Mouse (Mus musculus): ENCODE results near the gene Spin1.
"Not testable (repeated sequence)": the region's sequence is repeated elsewhere in the genome, so short reads cannot be mapped to it uniquely, and the experiment has no call there.

Gene Spin1

DNA sequence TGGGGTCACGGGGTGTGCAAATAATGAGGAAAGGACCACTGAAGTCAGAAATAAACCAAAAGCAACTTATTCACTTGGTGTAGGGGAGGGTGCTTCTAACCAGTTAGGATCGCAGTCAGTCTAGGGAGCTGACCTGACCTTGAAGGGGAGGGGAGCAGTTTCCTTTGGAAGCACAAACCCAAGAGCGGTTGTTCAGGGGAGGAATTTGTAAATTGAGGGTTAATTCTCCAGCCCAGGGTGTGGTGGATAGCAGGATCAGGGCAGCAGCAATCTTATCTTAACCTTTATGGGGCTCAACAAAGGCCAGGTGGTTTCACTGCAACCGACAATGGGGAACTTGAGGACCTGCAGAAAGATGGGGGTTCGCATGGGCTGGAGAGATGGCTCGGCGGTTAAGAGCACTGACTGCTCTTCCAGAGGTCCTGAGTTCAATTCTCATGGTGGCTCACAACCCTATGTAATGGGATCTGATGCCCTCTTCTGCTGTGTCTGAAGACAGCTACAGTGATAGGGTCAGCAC is 5.4 kb upstream of the Spin1 start:
- no peak for DNase-seq (ENCODE audit: low spot score)

DNA sequence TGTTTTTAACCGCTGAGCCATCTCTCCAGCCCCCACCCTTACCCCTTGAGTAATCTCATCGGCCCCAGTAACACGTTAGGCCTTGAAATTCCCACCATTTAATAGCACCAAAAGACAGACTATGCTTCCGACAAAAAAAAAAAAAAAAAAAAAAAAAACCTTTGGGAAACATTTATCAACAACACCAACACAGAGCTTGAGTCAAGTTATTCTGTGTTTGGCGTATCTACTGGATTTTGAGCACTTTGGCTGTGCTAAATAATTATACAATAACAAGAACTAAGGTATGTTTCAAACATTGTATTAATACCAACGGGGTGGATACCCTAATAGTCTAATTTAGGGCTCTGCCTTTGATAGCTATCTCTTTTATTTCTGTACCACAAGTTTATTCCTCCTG is 4.0 kb upstream of the Spin1 start:
- no peak for DNase-seq (ENCODE audit: low spot score)

DNA sequence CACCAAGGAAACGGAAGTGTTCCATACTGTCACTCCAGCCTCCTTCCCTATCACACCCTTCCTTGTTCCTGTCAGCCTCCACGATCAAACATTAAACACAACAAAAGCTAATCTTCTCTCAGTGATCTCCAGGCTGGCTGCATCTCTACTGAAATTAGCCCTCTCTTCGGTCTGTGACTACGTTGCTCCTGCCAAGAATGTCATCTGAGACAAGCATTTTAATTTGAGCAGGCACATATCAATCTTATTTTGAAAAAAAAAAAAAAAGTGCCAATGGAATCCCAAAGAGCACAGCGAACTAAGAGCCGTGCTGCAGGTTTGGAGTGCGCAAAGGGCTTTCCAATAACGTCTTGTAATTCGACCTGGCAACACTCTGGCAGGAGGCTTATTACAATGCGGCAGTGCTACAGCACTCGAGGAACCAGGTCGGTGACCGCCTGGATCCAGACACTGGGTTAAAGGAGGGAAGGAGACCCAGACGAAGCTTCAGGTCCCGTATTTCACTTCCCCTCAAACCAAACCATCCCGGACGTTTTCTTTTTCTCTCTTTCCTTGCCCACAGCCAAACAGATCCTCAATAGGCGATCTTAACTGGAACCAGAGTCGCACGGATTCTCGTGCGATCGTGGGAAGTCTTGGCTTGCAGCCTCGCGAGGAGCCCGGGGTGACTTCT is 984 bp upstream of the Spin1 start:
- DNase-seq (ENCODE audit: low spot score), result peak; percentile 67

DNA sequence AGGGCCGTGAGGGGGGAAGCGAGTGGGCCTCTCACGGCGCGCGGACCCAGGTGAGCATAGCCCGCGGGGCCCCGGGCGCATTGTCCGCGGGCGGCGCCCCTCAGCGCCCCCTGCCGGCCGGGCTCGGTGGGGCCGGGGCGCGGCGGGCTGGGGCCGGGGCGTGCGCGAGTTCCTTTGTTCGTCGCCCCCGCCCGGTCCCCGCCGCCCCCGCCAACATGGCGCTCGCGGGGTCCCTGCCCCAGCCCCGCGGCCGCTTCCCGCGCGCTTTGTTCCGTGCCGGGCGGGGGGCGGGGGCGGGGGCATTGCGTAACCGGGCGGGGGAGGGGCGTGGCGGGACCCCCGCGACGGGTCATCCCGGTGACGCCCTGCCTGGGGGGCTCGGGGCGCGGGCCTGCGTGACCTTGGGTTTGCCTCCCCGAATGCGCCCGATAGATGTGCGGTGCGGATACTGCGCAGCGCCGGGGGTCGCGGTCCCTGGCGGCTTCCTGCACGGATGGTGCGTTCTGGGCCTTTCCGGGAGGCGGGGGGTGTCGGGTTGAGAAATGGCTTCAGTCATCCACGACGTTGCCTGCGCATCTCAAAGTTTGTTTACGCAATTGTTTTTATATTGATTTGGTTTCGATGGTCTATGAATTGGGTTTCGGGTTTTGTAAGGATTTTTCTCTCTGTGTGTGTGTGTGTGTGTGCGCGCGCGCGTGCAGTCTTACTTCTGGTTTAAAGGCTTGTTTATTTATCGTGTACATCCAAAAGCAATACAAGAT is 516 bp downstream of the Spin1 start:
- DNase-seq (ENCODE audit: low spot score), result peak; percentile 73

DNA sequence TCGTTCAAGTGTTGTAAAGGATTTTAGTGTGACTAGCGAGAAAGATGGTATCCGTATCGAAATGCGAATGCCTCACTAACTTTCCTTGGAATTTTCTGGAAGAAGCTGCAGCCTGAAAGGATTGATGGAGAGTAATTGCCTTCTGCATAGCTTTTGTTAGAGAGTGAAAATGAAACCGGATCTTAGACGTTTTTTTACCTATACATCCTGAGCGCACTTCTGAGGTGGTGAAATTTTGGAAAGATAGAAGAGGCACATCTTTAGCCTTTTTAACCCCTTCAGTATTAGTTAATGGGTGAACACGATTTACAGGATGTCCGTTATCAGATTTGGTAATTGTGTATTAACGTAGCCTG is 1.1 kb downstream of the Spin1 start:
- peak; percentile 60 for DNase-seq (ENCODE audit: low spot score)

GRCm38 (mm10) chr13:51103111-51103725 is 2.5 kb downstream of the Spin1 start:
- DNase-seq (ENCODE audit: low spot score), result no peak

GRCm38 (mm10) chr13:51103861-51104650 is 3.4 kb downstream of the Spin1 start:
- DNase-seq (ENCODE audit: low spot score), result no peak

DNA sequence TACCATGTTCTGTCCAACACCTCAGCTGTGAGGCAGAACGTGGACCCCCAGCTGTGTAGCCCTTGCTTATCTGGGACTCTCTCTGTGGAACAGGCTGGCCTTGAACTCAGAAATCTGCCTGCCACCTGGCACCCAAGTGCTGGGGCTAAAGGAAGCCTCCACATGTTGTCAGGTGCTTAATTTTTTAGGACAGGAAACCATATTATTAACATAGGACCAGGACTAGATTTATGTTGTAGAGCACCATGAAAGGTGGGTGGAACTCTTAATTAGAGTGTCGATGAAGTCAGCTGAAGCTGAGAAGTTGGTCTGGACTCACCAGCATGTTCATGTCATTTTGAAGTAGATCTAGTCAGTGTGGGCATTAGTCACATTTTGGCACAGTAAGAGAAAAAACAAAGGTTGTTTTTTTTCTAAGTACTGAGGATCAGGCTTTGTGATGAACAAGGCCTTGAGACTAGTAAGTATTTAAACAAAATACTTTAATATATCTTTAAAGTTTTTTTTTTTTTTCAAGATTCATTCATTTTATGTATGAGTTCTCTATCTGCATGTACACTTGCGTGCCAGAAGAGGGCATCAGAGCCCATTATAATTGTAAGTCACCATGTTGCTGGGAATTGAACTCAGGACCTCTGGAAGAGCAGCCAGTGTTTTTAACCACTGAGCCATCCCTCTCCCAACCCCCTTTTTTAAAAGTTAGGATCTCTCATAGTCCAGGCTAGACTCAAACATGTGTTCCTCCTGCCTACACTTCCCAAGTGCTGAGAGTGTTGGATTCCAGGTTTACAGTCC is 5.4 kb downstream of the Spin1 start:
- DNase-seq (ENCODE audit: low spot score), result no peak

GRCm38 (mm10) chr13:51106816-51107215 is 6.1 kb downstream of the Spin1 start:
- no peak for DNase-seq (ENCODE audit: low spot score)

DNA sequence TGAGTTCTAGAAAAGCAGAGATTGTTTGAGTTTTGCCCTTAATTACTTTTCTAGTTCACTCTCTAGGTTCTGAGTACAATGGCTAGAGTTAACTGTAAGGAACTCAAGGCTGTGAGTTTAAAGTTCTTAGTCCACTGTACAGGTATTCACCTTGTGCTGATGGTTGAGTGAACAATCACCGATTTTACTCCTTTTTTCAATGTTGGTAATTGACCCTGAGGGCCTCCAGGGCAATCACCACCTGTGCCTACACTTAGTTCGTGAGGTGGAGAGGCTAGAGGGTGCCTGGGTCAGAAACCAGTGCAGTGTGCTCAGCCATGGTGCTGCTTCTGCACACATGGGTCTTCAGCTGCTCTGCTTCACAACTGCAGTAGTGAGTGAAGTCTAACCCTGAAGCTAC is 8.8 kb downstream of the Spin1 start:
- DNase-seq (ENCODE audit: low spot score), result no peak

DNA sequence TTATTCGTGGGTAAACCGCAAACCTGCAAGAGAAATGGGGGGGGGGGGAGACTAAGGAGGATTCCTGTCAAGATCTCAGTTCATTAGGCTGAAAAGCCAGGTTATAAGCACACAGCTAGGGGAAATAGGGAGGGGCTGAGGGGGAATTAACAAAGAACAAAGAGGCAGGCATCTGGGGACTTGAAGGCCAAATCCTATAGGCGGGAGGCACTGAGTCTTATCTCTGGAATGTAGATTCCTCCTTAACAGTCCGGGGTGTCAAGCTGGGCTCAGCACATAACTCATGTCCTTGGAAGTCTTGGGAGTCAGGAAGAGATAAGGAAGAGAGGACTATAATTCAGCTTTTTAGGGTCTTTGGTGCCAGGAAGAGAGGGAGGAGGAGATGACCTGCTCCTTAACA is 13.7 kb downstream of the Spin1 start:
- DNase-seq (ENCODE audit: low spot score), result not testable (repeated sequence)

DNA sequence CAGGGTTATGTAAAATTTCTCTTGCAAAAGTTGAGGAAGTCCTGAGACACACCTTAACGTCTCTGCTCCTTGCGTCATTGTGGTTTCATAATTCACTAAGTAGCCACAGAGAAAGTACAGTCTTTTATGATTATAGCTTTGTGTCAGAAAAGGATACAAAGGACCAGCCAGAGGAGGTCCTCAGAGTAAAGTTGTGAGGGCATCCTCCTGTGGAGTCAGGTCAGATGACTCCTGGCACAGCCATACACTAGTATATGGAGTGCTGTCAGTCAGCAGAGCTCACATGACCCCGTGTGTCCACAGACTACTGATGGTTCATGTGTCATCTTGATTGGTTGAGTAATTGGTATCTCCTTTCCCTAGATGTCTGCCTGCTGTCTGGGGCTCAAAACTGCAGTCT is 15.1 kb downstream of the Spin1 start:
- no peak for DNase-seq (ENCODE audit: low spot score)

- DNase-seq (ENCODE audit: low spot score), result peak; percentile 32
Observed at GRCm38 (mm10) chr13:51120734-51121133, 20.1 kb downstream of the Spin1 start.

DNA sequence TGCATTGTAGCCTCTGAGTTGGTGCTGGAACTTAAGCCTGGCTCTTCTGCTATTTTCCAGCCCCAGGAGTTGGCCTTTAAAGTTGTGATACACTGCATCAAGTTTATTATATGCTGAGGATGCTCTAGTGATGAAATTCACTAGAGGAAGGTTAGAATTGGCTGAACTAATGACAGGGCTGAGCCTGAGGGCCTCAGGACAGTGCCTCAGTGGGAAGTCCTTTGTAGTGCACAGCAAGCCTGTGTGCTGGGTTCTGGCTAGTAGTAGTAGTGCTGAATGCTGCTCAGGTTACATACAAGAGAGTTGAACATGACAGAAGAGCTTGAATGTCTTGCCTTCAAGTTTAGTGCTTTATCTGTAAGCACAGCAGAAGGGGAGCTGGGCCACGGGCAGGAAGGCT is 21.3 kb downstream of the Spin1 start:
- DNase-seq (ENCODE audit: low spot score), result no peak

DNA sequence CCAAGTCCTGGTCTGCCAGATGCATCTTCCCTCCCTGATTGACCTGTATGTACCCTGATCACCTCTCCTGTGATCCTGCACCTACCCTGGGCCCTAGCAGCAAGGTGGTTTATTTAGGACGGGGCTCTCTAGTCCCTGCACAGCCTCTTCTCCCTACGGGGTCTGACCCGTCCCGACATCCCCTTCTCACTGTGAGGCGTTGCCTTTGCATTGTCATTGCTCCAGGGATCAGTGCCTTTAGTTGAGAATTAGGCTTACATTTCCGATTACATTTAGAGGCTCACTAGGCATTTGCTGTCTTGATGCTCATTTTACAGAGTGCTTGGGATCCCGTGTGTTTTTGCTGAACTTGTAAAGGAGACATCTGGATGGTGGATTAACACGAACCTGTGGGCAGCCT is 22.1 kb downstream of the Spin1 start:
- no peak for DNase-seq (ENCODE audit: low spot score)

DNA sequence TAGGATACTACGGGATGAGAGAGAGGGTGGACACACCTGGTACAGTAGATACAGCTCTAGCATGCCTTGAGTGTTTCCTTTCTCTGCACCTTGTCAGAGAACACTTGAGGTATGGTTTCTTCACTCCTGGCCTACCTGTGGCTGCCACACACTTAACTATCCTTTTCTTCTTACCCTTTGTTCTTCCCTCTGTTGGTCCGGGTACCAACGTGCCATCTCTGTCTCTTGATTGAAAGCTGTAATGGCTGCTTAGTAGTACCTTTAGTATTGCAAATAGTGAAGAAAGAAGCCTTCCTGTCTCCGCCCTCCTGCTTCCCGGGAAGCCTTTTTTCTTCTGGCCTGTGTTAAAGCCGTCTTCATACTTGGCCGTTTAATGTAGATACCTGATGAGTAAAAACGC is 24.7 kb downstream of the Spin1 start:
- no peak for DNase-seq (ENCODE audit: low spot score)

GRCm38 (mm10) chr13:51127906-51128305 is 27.2 kb downstream of the Spin1 start:
- no peak for DNase-seq (ENCODE audit: low spot score)

DNA sequence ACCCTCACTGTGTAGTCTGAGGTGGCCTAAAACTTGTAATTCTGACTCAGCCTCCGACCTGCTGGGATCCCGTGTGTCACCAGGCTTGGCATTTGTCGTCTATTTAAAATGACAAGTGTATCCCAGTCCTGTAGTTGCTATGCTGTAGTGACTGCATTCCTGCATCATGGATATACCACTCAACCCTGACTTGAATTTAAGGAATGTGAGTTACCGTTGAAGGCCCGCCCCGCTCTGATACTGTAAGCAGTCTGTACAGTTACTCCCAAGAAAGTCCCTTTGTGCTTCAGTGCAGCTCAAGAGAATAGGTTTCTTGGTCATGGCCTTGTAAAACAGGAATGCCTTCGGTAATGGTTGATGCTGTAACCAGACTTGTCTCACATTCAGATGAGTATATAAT is 27.7 kb downstream of the Spin1 start:
- no peak for DNase-seq (ENCODE audit: low spot score)

DNA sequence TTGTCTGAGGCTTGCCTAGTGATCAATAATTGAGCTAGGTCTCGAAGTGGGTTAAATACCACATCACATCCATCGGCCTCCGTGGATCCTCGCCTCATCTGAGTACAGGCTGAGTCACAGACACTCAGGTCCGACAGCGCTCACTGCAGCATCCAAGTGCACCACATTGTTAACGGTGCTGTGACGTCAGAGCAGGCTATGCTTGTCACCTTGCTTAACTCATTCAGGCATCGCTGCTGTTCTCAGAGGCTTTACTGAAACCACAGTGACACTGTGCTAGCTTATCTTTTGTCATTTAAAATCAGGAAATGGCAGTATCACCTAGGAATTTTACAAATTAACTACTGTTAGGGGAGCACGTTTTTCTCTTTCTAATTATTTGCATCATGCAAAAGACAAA is 30.5 kb downstream of the Spin1 start:
- no peak for DNase-seq (ENCODE audit: low spot score)

DNA sequence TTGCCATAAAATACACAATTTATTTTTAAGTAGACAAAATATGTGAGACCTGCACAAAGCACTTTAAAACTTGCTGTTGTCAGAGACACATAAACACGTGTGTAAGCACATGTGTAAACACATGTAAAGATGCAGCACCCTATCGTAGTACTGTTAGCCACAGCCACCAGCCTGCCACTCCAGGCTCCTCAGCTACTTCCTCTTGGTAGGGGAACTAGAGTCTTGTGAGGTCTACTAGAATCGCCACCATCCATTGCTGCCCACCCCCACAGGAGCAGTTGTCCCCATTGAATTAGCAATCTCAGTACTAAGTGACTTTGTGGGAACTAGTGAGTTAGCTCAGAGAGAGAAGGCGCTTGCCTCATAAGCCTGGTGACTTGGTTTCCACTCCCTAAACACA is 35.6 kb downstream of the Spin1 start:
- no peak for DNase-seq (ENCODE audit: low spot score)

DNA sequence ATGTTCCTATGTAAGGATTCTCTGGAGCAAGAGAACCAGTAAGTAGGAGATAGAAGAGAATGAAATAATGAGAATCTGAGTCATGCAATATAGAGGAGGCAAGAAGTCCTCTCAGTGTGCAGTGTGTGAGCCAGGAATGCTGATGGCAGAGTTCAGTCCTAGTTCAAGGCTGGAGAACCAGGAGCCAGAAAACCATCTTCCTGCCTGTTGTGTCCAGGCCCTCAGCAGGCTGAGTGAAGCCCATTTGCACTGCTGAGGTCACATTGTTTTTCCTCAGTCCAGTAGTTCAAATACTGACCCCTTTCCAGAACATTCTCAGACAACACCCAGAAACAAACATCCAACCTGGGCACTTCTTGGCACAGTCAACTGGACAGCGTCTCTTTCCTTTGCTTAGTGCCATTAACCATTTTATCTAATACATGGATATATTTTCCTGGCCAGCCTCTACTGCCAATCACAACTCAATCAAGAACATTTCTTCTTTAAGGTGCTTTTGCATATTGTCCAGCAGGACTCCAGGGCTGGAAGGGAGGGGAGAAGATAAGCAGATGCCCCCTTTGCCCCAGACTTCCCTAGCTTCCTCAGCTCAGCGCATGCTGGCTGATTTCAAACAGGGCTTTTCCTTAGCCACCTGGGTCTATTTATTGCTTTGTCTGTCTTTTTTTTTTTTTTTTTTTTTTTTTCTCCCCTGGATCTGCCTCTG is 36.5 kb downstream of the Spin1 start:
- no peak for DNase-seq (ENCODE audit: low spot score)
